Mouse (Mus musculus) midbrain, embryonic 12.5 days (tissue): ENCODE data around the gene Rln3. TPM values are rescaled to one million over a fixed set of nuclear protein-coding genes. Genes with fewer than 3 reads are reported as not detected.

Experiments
- ATAC-seq: fragments of 200-750 bp; cut with Nextera tagmentation; 2 replicates; pipeline ENCODE4 v1.8.0; 2017; ENCODE audit warnings: low read depth, moderate TSS enrichment, moderate library complexity; ENCODE audit not compliant: low FRiP score
- H3K27ac ChIP-seq: fragments of 300-500 bp; sonication (generic); replicated peaks from 2 replicates; pipeline ENCODE4 v1.5.1; 2016; ENCODE audit warnings: mild to moderate bottlenecking
- H3K27me3 ChIP-seq: fragments of 300-500 bp; sonication (generic); 2 replicates; pipeline ENCODE4 v1.6.1; 2016; ENCODE audit warnings: mild to moderate bottlenecking
- H3K36me3 ChIP-seq: fragments of 300-500 bp; sonication (generic); 2 replicates; pipeline ENCODE4 v1.6.1; 2016
- H3K4me1 ChIP-seq: fragments of 300-500 bp; sonication (generic); 2 replicates; pipeline ENCODE4 v1.6.1; 2016
- H3K4me2 ChIP-seq: fragments of 300-500 bp; sonication (generic); replicated peaks from 2 replicates; pipeline ENCODE4 v1.6.1; 2016; ENCODE audit warnings: mild to moderate bottlenecking, moderate library complexity
- H3K4me3 ChIP-seq: fragments of 300-500 bp; sonication (generic); 2 replicates; pipeline ENCODE4 v1.5.1; 2016; ENCODE audit warnings: mild to moderate bottlenecking
- H3K9ac ChIP-seq: fragments of 300-500 bp; sonication (generic); replicated peaks from 2 replicates; pipeline ENCODE4 v1.6.1; 2016; ENCODE audit warnings: mild to moderate bottlenecking, moderate library complexity
- H3K9me3 ChIP-seq: fragments of 300-500 bp; sonication (generic); 2 replicates; pipeline ENCODE4 v1.6.1; 2016; ENCODE audit warnings: mild to moderate bottlenecking
- WGBS: fragments of 180-500 bp; shearing (Covaris S2); methylation state at CpG from one replicate; pipeline ENCODE4 v1.1.7; 2016; 5-methylcytosine and 5-hydroxymethylcytosine counted together
- polyA plus RNA-seq: library from polyadenylated mRNA; unstranded; fragments of >200 nt; fragmentation: Nextera tagmentation; extraction: Ambion mirVana; gene quantifications from 2 replicates; pipeline ENCODE4 v1.2.1, GENCODE M21; 2016

Rln3 gene
- polyA plus RNA-seq, 1 experiment from 2014 or later: not detected

- Histone ChIP-seq H3K4me2 (no peak overlapping the region), H3K4me3 (no peak overlapping the region), H3K4me1 (peaks cover 16% of the 10 kb centered on the region), H3K27me3 (no peaks in the 10 kb centered on the region), H3K9me3 (no peaks in the 10 kb centered on the region), H3K9ac (no peak overlapping the region), H3K27ac (no peak overlapping the region), H3K36me3 (no peaks in the 10 kb centered on the region)
- ATAC-seq: no peak
- 76% methylated on average over 8 of the region's 8 CpGs for WGBS
These were observed 19.2 kb upstream of the Rln3 start for GRCm38 (mm10) chr8:84063861-84064610.

GRCm38 (mm10) chr8:84060245-84060644, 15.4 kb upstream of the Rln3 start:
- no peak for ATAC-seq
- Histone ChIP-seq H3K27ac (no peak overlapping the region), H3K36me3 (no peaks in the 10 kb centered on the region), H3K9me3 (no peaks in the 10 kb centered on the region), H3K4me2 (no peak overlapping the region), H3K4me3 (no peak overlapping the region), H3K4me1 (no peaks in the 10 kb centered on the region), H3K27me3 (no peaks in the 10 kb centered on the region), H3K9ac (no peak overlapping the region)
- 92% methylated on average over 2 of the region's 2 CpGs for WGBS

- no peak for ATAC-seq
- Histone ChIP-seq H3K4me3 (no peak overlapping the region), H3K36me3 (no peaks in the 10 kb centered on the region), H3K9ac (no peak overlapping the region), H3K9me3 (no peaks in the 10 kb centered on the region), H3K27me3 (no peaks in the 10 kb centered on the region), H3K4me2 (no peak overlapping the region), H3K4me1 (no peaks in the 10 kb centered on the region), H3K27ac (no peak overlapping the region)
- 91% methylated on average over 2 of the region's 2 CpGs for WGBS
These were observed 14.4 kb upstream of the Rln3 start for GRCm38 (mm10) chr8:84059226-84059625.

GRCm38 (mm10) chr8:84057827-84058226, 13.0 kb upstream of the Rln3 start:
- WGBS: 100% methylated on average over 1 of the region's 1 CpGs
- 0 out of 2 replicates have a peak, but pooled peaks cover 3% of the 10 kb centered on the region for H3K27me3 ChIP-seq
- H3K9me3 ChIP-seq: no peaks in the 10 kb centered on the region
- no peak overlapping the region for H3K9ac ChIP-seq
- no peaks in the 10 kb centered on the region for H3K4me1 ChIP-seq
- H3K27ac ChIP-seq: no peak overlapping the region
- no peak overlapping the region for H3K4me2 ChIP-seq
- no peaks in the 10 kb centered on the region for H3K36me3 ChIP-seq
- no peak overlapping the region for H3K4me3 ChIP-seq
- ATAC-seq: no peak

DNA sequence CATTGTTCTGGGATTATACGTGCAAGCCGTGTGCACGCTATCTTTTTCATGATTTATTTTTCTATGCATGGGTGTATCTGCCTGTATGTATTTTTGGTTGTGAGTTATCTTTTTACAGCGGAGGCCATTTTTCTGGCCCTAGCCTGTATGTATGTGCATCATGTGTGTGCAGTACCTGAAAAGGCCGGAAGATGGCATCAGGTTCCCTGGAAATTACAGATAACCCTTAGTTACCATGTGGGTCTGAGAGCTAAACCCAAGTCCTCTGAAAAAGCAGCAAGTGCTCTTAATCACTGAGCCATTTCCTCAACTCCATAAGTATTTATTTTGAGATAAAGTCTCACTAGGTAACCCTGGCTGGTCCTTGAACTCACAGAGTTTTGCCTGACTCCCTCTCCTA, 8.4 kb upstream of the Rln3 start:
- no peaks in the 10 kb centered on the region for H3K4me1 ChIP-seq
- H3K27me3 ChIP-seq: 0 out of 2 replicates have a peak, but pooled peaks cover 3% of the 10 kb centered on the region
- no peaks in the 10 kb centered on the region for H3K36me3 ChIP-seq
- no peak overlapping the region for H3K4me2 ChIP-seq
- H3K4me3 ChIP-seq: no peak overlapping the region
- 93% methylated on average over 5 of the region's 5 CpGs for WGBS
- no peaks in the 10 kb centered on the region for H3K9me3 ChIP-seq
- H3K9ac ChIP-seq: no peak overlapping the region
- no peak overlapping the region for H3K27ac ChIP-seq
- no peak for ATAC-seq

- Histone ChIP-seq H3K27me3 (0 out of 2 replicates have a peak, but pooled peaks cover 3% of the 10 kb centered on the region), H3K27ac (no peak overlapping the region), H3K4me3 (no peak overlapping the region), H3K4me2 (no peak overlapping the region), H3K9ac (no peak overlapping the region), H3K4me1 (no peaks in the 10 kb centered on the region), H3K9me3 (no peaks in the 10 kb centered on the region), H3K36me3 (no peaks in the 10 kb centered on the region)
- WGBS: 76% methylated on average over 3 of the region's 3 CpGs
- no peak for ATAC-seq
These were observed 7.9 kb upstream of the Rln3 start for GRCm38 (mm10) chr8:84052746-84053145.

DNA sequence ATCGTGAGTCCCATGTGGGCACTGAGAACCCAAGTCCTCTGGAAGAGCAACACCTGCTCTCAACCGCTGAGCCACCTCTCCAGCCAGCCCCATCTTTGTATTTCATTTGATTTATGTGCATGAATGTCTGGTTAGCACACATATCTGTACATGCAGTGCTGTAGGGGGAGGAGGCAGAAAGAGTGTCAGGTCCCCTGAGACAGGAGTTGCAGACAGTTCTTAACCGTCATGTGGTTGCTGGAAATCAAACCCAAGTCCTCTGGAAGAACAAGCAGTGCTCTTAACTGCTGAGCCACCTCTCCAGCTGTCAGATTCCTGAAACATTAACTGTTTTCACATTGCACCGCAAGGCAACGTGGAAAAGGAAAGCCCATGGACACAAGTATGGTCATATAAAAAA, 3.4 kb upstream of the Rln3 start:
- 77% methylated on average over 5 of the region's 5 CpGs for WGBS
- peaks cover 36% of the 10 kb centered on the region for H3K27me3 ChIP-seq
- no peak for ATAC-seq

GRCm38 (mm10) chr8:84046505-84046904, 1.7 kb upstream of the Rln3 start:
- H3K4me3 ChIP-seq: no peak overlapping the region
- no peak for ATAC-seq
- peaks cover 53% of the 10 kb centered on the region for H3K27me3 ChIP-seq
- H3K4me2 ChIP-seq: no peak overlapping the region
- H3K4me1 ChIP-seq: peaks cover 9% of the 10 kb centered on the region
- no peaks in the 10 kb centered on the region for H3K9me3 ChIP-seq
- no peaks in the 10 kb centered on the region for H3K36me3 ChIP-seq
- no peak overlapping the region for H3K9ac ChIP-seq
- 81% methylated on average over 3 of the region's 3 CpGs for WGBS
- H3K27ac ChIP-seq: no peak overlapping the region

More for the DNA sequence above, 3.4 kb upstream of the Rln3 start:
- H3K4me2 ChIP-seq: no peak overlapping the region
- H3K36me3 ChIP-seq: no peaks in the 10 kb centered on the region
- H3K4me3 ChIP-seq: no peak overlapping the region
- H3K4me1 ChIP-seq: no peaks in the 10 kb centered on the region
- no peak overlapping the region for H3K9ac ChIP-seq
- H3K9me3 ChIP-seq: no peaks in the 10 kb centered on the region
- H3K27ac ChIP-seq: no peak overlapping the region

- Histone ChIP-seq H3K9ac (no peak overlapping the region), H3K9me3 (no peaks in the 10 kb centered on the region), H3K4me3 (0 out of 2 replicates have a peak overlapping the region, but pooled peaks have one; percentile 2), H3K36me3 (no peaks in the 10 kb centered on the region), H3K4me2 (no peak overlapping the region), H3K4me1 (peaks cover 9% of the 10 kb centered on the region), H3K27me3 (peaks cover 75% of the 10 kb centered on the region), H3K27ac (no peak overlapping the region)
- ATAC-seq: no peak
- WGBS: under 1% methylated on average over 7 of the region's 7 CpGs
These were observed 697 bp downstream of the Rln3 start for GRCm38 (mm10) chr8:84044103-84044502.

- Histone ChIP-seq H3K27ac (no peak overlapping the region), H3K4me3 (peak overlapping the region; percentile 33; the same call in 1 of the 2 replicates), H3K36me3 (no peaks in the 10 kb centered on the region), H3K27me3 (peaks cover 86% of the 10 kb centered on the region), H3K4me1 (peaks cover 9% of the 10 kb centered on the region), H3K9ac (no peak overlapping the region), H3K4me2 (peak overlapping the region; percentile 62), H3K9me3 (no peaks in the 10 kb centered on the region)
- ATAC-seq: no peak
- WGBS: 37% methylated on average over 12 of the region's 12 CpGs
These were observed 1.9 kb downstream of the Rln3 start for GRCm38 (mm10) chr8:84042948-84043342.

GRCm38 (mm10) chr8:84042066-84042947, 2.5 kb downstream of the Rln3 start, which contains the start of gene Il27ra:
Il27ra (minus strand) TSS chr8:84042589.
- 4% methylated on average over 40 of the region's 40 CpGs for WGBS
- Histone ChIP-seq H3K9me3 (no peaks in the 10 kb centered on the region), H3K27me3 (peaks cover 83% of the 10 kb centered on the region), H3K36me3 (no peaks in the 10 kb centered on the region), H3K4me3 (peak within 1 kb of the TSS; percentile 33), H3K27ac (no peak within 1 kb of the TSS), H3K4me1 (peaks cover 9% of the 10 kb centered on the region), H3K9ac (peak within 1 kb of the TSS; percentile 41; the same call in 1 of the 2 replicates), H3K4me2 (peak within 1 kb of the TSS; percentile 62)
- peak; percentile 71 for ATAC-seq

GRCm38 (mm10) chr8:84039050-84039449, 5.8 kb downstream of the Rln3 start:
- 11% methylated on average over 5 of the region's 5 CpGs for WGBS
- Histone ChIP-seq H3K36me3 (no peaks in the 10 kb centered on the region), H3K9ac (no peak overlapping the region), H3K9me3 (no peaks in the 10 kb centered on the region), H3K27me3 (peaks cover 68% of the 10 kb centered on the region), H3K4me3 (no peak overlapping the region), H3K27ac (no peak overlapping the region), H3K4me2 (no peak overlapping the region), H3K4me1 (peaks cover 9% of the 10 kb centered on the region)
- ATAC-seq: no peak
